Mouse (Mus musculus) CH12.LX (cell line): ENCODE data around the gene Coa7. TPM values are rescaled to one million over a fixed set of nuclear protein-coding genes. Genes with fewer than 3 reads are reported as not detected.
A peak's percentile ranks its signal among the peaks of the same experiment; 100 is the strongest.

Experiments
- DNase-seq: peaks from one replicate; pipeline ENCODE4 v3.0.0-alpha.2; 2013; ENCODE audit errors: extremely low read depth
- H3K27ac ChIP-seq: 2 replicates; pipeline ENCODE4 v1.5.1; 2012; ENCODE audit warnings: low read depth, mild to moderate bottlenecking, control low read depth, moderate library complexity; ENCODE audit not compliant: insufficient read depth
- H3K27me3 ChIP-seq: replicated peaks from 2 replicates; pipeline ENCODE3; 2012; ENCODE audit warnings: inconsistent platforms
- H3K36me3 ChIP-seq, 2 experiments: replicated peaks in 1 of 2; 2 replicates each; pipeline versions ENCODE3 to v1.6.1; 2012; ENCODE audit warnings: inconsistent platforms in 1 of 2, low read length in 1 of 2, mild to moderate bottlenecking in 1 of 2, mixed read lengths in 1 of 2, moderate library complexity in 1 of 2; ENCODE audit not compliant: control insufficient read depth in 1 of 2, insufficient read depth in 1 of 2
- H3K4me1 ChIP-seq, 2 experiments: 2 replicates each; pipeline ENCODE4 v1.6.1; 2012; ENCODE audit warnings: inconsistent platforms in 1 of 2, moderate library complexity in 1 of 2; ENCODE audit not compliant: insufficient read depth in 2 of 2, control insufficient read depth in 1 of 2
- H3K4me2 ChIP-seq: 2 replicates; pipeline ENCODE4 v1.6.1; 2012; ENCODE audit warnings: low read depth, mild to moderate bottlenecking, control low read depth; ENCODE audit not compliant: poor library complexity, insufficient read depth, severe bottlenecking
- H3K4me3 ChIP-seq, 3 experiments: fragments of 150-350 bp in 1 of 3; sonication (generic) in 1 of 3; replicated peaks in 1 of 3; 2 replicates each; pipeline versions ENCODE3 to v1.5.1; 2011 to 2012; ENCODE audit warnings: low read depth in 2 of 3, low read length in 2 of 3, mild to moderate bottlenecking in 2 of 3, moderate library complexity in 2 of 3, control low read depth in 1 of 3, improper control_type of control experiment in 1 of 3, inconsistent platforms in 1 of 3, mixed read lengths in 1 of 3; ENCODE audit not compliant: poor library complexity in 1 of 3
- H3K79me2 ChIP-seq: replicated peaks from 2 replicates; pipeline ENCODE4 v1.6.1; 2012; ENCODE audit warnings: mild to moderate bottlenecking, moderate library complexity; ENCODE audit not compliant: control insufficient read depth, poor library complexity, insufficient read depth, severe bottlenecking; ENCODE audit errors: extremely low read depth
- H3K9ac ChIP-seq: 2 replicates; pipeline ENCODE4 v1.6.1; 2012; ENCODE audit warnings: low read depth, mild to moderate bottlenecking, control low read depth, moderate library complexity; ENCODE audit not compliant: insufficient read depth
- H3K9me3 ChIP-seq: replicated peaks from 2 replicates; pipeline ENCODE3; 2012; ENCODE audit warnings: low read length, inconsistent platforms, mixed read lengths
- CHD2 ChIP-seq: IDR thresholded peaks from 2 replicates; pipeline ENCODE4 v1.6.1; 2011; ENCODE audit warnings: low read length, improper control_type of control experiment
- CTCF ChIP-seq, 2 experiments: IDR thresholded peaks in 1 of 2; conservative IDR thresholded peaks in 1 of 2; 2 replicates each; pipeline ENCODE4 v1.5.1; 2011 to 2012; ENCODE audit warnings: low read depth in 2 of 2, low read length in 2 of 2, improper control_type of control experiment in 1 of 2, inconsistent platforms in 1 of 2, mild to moderate bottlenecking in 1 of 2, moderate library complexity in 1 of 2
- E2F4 ChIP-seq: IDR thresholded peaks from 2 replicates; pipeline ENCODE4 v1.6.1; 2011; ENCODE audit warnings: low read depth, low read length, improper control_type of control experiment; ENCODE audit not compliant: insufficient replicate concordance
- EP300 ChIP-seq: IDR thresholded peaks from 2 replicates; pipeline ENCODE4 v1.6.1; 2011; ENCODE audit warnings: low read length, improper control_type of control experiment
- ETS1 ChIP-seq: conservative IDR thresholded peaks from 2 replicates; pipeline ENCODE4 v1.6.1; 2012; ENCODE audit warnings: low read depth, mild to moderate bottlenecking, inconsistent platforms, low read length, improper control_type of control experiment, moderate library complexity
- HCFC1 ChIP-seq: IDR thresholded peaks from 2 replicates; pipeline ENCODE4 v1.6.1; 2012; ENCODE audit warnings: low read depth, mild to moderate bottlenecking, inconsistent platforms, low read length, improper control_type of control experiment
- IRF4 ChIP-seq: IDR thresholded peaks from 2 replicates; pipeline ENCODE4 v1.6.1; 2014; ENCODE audit warnings: low read depth, mild to moderate bottlenecking, inconsistent platforms, low read length, improper control_type of control experiment
- KAT2A ChIP-seq: IDR thresholded peaks from 2 replicates; pipeline ENCODE4 v1.6.1; 2012; ENCODE audit warnings: low read length, improper control_type of control experiment, inconsistent platforms; ENCODE audit not compliant: insufficient replicate concordance
- MAZ ChIP-seq: IDR thresholded peaks from 2 replicates; pipeline ENCODE4 v1.6.1; 2012; ENCODE audit warnings: low read depth, mild to moderate bottlenecking, inconsistent platforms, low read length, improper control_type of control experiment, moderate library complexity
- MXI1 ChIP-seq: IDR thresholded peaks from 2 replicates; pipeline ENCODE4 v1.6.1; 2011; ENCODE audit warnings: mild to moderate bottlenecking, low read depth, low read length, improper control_type of control experiment
- MYC ChIP-seq: IDR thresholded peaks from 2 replicates; pipeline ENCODE4 v1.6.1; 2011; ENCODE audit warnings: low read depth, mild to moderate bottlenecking, improper control_type of control experiment, low read length
- RAD21 ChIP-seq: IDR thresholded peaks from 2 replicates; pipeline ENCODE4 v1.6.1; 2011; ENCODE audit warnings: low read depth, mild to moderate bottlenecking, low read length, improper control_type of control experiment, moderate library complexity
- RCOR1 ChIP-seq: conservative IDR thresholded peaks from 2 replicates; pipeline ENCODE4 v1.6.1; 2012; ENCODE audit warnings: low read depth, mild to moderate bottlenecking, inconsistent platforms, low read length, improper control_type of control experiment
- SMC3 ChIP-seq: IDR thresholded peaks from 2 replicates; pipeline ENCODE4 v1.6.1; 2011; ENCODE audit warnings: low read depth, low read length, improper control_type of control experiment
- TBP ChIP-seq: conservative IDR thresholded peaks from 2 replicates; pipeline ENCODE4 v1.6.1; 2011; ENCODE audit warnings: low read depth, low read length, improper control_type of control experiment
- UBTF ChIP-seq: IDR thresholded peaks from 2 replicates; pipeline ENCODE4 v1.6.1; 2012; ENCODE audit warnings: low read depth, mild to moderate bottlenecking, inconsistent platforms, low read length, improper control_type of control experiment, moderate library complexity
- USF2 ChIP-seq: conservative IDR thresholded peaks from 2 replicates; pipeline ENCODE4 v1.6.1; 2011; ENCODE audit warnings: low read depth, low read length, improper control_type of control experiment
- ZC3H11A ChIP-seq: IDR thresholded peaks from 2 replicates; pipeline ENCODE4 v1.6.1; 2012; ENCODE audit warnings: low read depth, mild to moderate bottlenecking, inconsistent platforms, low read length, improper control_type of control experiment
- ZKSCAN1 ChIP-seq: IDR thresholded peaks from 2 replicates; pipeline ENCODE4 v1.6.1; 2012; ENCODE audit warnings: low read depth, inconsistent platforms, low read length, improper control_type of control experiment, borderline replicate concordance
- ZNF384 ChIP-seq: IDR thresholded peaks from 2 replicates; pipeline ENCODE4 v1.6.1; 2012; ENCODE audit warnings: low read depth, low read length, improper control_type of control experiment, inconsistent platforms
- dilution Hi-C: fragments of 300-500 bp; cut with MboI; formaldehyde crosslinking; loops from 2 replicates; pipeline ENCODE4 v1.14.3; 2020; ENCODE audit warnings: low sequenced_read_pairs; ENCODE audit not compliant: extremely low pct_unique_long_range_greater_than_20kb, extremely low pct_ligation_motif_present
- in situ Hi-C: fragments of 300-500 bp; cut with MboI; formaldehyde crosslinking; loops from 3 replicates; pipeline ENCODE4 v1.14.3; 2019; ENCODE audit warnings: low sequenced_read_pairs, low pct_ligation_motif_present, low pct_unique_long_range_greater_than_20kb, mixed read lengths
- polyA plus RNA-seq: library from polyadenylated mRNA; unstranded; fragments of >175 nt; gene quantifications from 2 replicates; pipeline ENCODE4 v1.2.1, GENCODE M21; 2012; ENCODE audit warnings: low read depth; ENCODE audit not compliant: insufficient read length
- total RNA-seq, 2 experiments: library from RNA; depleted of rRNA; stranded (reverse); fragments of 300-350 nt in 1 of 2; fragments of >200 nt in 1 of 2; gene quantifications; 2 replicates each; pipeline ENCODE4 v1.2.3; 2012 to 2014

Gene Coa7
- total and polyA plus RNA-seq, 3 experiments, result 18.7 to 73.8 (median 24.2) TPM

DNA sequence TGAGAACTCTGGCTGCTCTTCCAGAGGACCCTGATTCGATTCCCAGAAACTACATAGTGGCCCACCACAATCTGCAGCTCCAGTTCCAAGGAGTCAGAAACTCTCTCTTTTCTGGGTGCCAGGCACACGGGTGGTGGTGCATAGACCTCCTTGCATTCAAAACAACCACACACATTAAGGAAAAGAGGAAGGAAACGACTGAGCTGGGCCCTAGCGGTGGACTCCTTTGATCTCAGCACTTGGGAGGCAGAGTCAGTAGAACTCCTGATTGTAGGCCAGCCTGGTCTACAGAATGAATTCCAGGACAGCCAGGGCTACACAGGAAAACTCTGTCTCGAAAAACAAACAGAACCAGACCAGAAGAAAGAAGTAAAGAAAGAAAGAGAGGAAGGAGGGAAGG is 4.4 kb upstream of the Coa7 start:
- H3K27ac ChIP-seq, result no peak overlapping the region
- no peak overlapping the region for H3K9ac ChIP-seq
- TF ChIP-seq MXI1, result no peak
- no peaks in the 10 kb centered on the region for H3K9me3 ChIP-seq
- H3K4me2 ChIP-seq, result no peak overlapping the region
- H3K79me2 ChIP-seq, result peaks cover 2% of the 10 kb centered on the region
- no peaks in the 10 kb centered on the region for H3K36me3 ChIP-seq
- H3K4me3 ChIP-seq, result no peak overlapping the region
- in situ Hi-C loops, result loop anchor here (5.0 kb wide), 1 partner anchor 66 kb away; no protein-coding TSS in a partner anchor
- H3K27me3 ChIP-seq, result no peaks in the 10 kb centered on the region
- H3K4me1 ChIP-seq, result peaks cover 6 to 35% of the 10 kb centered on the region in 2 experiments
- no peak for DNase-seq
- dilution Hi-C loops, result no loop called here

DNA sequence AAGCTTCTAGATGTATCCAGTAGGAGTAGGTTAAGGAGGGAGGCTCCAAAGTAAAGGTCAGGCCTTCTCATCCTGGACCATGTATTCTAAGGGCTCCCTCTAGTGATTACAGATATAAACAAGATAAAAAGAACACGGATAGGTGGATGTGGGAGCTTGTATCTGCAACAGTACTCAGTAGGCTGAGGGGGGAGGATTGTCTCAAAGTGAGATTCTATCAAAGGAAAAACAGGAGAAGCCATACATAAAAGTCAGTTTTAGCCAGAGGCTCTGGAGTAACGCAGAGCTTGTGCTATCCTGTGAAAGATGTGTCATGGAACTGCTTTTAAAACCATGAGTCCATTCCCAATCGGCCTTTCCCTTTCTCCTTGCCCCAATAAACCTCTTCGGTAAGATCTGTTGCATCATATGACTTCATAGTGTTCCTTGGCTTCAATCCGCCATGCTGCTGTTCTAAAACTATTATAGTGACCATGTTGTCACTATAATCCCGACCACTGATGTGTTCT is 815 bp upstream of the Coa7 start:
- in situ Hi-C loops (loop anchor here (25.0 kb wide), 1 partner anchor 235 kb away; no protein-coding TSS in a partner anchor), dilution Hi-C loops (no loop called here)
- Histone ChIP-seq H3K27me3 (no peaks in the 10 kb centered on the region), H3K36me3 (peaks cover 5 to 23% of the 10 kb centered on the region in 2 experiments), H3K4me3 (peak overlapping the region; percentile 65 to 74 (median 70)), H3K4me2 (peak overlapping the region; percentile 85)
- peak; percentile 74 for DNase-seq
- TF ChIP-seq UBTF (no peak), CTCF (conservative IDR thresholded peaks at IDR 0.05 in 1 of 2, IDR thresholded peaks at IDR 0.05 in 1 of 2; ENCODE audit: low read depth in 2 of 2, low read length in 2 of 2) (peak; percentile 12 to 84; a peak in 2 of 4 replicates), ZC3H11A (peak; percentile 32; the same call in 1 of the 2 replicates), ETS1 (0 out of 2 replicates have a peak, but pooled peaks have one; percentile 5), HCFC1 (no peak), MYC (0 out of 2 replicates have a peak, but pooled peaks have one; percentile 21), MXI1 (no peak), TBP (no peak), MAZ (peak; percentile 26; the same call in 1 of the 2 replicates), RAD21 (peak; percentile 86), ZNF384 (no peak), E2F4 (0 out of 2 replicates have a peak, but pooled peaks have one; percentile 40), KAT2A (no peak), SMC3 (peak; percentile 65), ZKSCAN1 (no peak), CHD2 (no peak), EP300 (no peak), IRF4 (peak; percentile 48), USF2 (no peak), RCOR1 (no peak)
- TF ChIP-seq, all 38 proteins: peak for 9
- H3K79me2 ChIP-seq, result peaks cover 9% of the 10 kb centered on the region
- peak overlapping the region; percentile 64; the same call in 1 of the 2 replicates for H3K27ac ChIP-seq
- H3K9ac ChIP-seq, result peak overlapping the region; percentile 92
- H3K9me3 ChIP-seq, result no peaks in the 10 kb centered on the region
- H3K4me1 ChIP-seq, result peaks cover 3 to 25% of the 10 kb centered on the region in 2 experiments; a peak in 3 of 4 replicates
